Mouse (Mus musculus): Measurements from ENCODE around the gene Pars2.

Gene Pars2

DNA sequence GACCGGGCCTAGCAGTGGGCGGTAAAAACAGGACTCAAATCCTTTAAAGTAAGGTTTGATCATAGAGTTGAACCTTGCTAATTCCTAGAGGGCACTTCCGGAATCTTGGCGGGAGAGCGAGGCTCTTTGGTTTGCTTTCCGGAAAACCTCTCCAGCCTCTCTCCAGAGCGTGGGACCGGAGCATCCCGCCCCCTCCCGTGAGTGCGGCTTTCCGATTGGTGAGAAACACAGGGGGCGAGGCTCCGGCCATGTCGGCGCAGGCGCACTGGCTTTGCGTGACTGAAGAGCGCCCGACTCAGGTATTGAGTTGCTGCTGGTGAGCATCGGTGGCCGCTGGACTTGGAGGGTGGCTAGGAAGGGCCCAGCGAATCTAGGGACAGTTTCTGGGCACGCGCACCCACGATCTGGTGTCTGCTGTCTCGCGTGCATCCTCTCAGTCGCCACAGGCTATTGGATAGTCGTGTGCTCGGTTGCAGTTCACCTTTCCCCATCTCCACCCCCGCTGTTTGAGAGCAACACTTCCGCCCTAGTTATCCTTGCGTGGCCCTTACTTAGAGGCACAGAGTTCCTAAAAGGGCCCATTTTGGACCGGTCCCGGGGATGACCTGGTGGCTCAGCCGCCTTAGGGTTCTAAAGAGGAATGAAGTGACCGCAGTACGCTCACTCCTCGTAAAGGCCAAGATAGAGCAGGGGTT is at the start of gene Pars2:
Pars2 (plus strand) TSS at position 237 of the 695 bp plus-strand sequence.
- DNase-seq (ENCODE audit: low read depth, low spot score): peak; percentile 99

DNA sequence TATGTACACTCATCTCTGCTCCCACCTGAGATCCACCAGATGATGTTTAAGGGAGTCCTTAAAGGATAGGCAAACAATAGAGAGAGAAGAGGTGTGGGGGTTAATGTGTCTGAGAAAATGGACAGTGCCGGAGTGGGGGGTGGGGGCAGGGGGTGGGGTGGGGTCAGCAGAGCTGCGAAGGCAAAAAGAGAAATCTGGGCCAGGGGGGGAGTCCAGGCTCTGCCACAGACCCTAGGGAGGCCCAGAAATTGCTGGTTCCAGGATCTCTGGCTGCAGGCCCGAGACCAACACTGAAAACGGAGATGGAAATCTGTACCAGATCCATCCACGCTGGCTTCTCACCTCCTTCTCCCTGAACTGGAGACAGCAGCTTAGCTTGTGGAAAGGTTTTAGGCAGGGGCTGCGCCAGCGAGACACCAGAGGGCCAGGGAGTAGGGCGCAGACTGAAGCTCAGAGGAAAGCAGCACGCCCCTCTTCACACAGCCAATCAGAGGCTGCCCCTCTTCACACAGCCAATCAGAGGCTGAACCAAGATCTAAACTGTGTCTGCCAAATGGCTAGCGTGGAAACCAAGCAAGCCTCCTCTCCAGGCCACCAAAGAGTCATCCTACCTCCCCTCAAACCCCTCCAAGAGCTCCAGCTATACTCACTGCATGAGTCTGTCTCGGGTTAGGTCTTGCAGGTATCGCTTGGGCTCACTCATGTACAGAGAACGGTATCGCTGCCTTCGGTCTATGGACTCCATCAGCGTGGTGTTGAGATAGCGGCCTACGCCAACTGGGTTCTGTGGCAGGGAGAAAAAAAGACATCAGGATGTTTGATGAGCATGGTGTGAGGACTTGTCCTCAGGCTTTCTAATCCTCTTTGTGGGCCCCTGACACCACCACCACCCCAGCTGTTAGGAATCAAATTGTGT is 44.0 kb upstream of the Pars2 start:
- peak; percentile 89 for DNase-seq (ENCODE audit: low read depth, low spot score)

- DNase-seq (ENCODE audit: low read depth, low spot score): no peak
Measured at GRCm38 (mm10) chr4:106607905-106608304, 43.0 kb upstream of the Pars2 start.

GRCm38 (mm10) chr4:106613105-106613504 is 37.8 kb upstream of the Pars2 start:
- no peak for DNase-seq (ENCODE audit: low read depth, low spot score)

- peak; percentile 61 for DNase-seq (ENCODE audit: low read depth, low spot score)
Measured at GRCm38 (mm10) chr4:106613560-106613959, 37.3 kb upstream of the Pars2 start.

DNA sequence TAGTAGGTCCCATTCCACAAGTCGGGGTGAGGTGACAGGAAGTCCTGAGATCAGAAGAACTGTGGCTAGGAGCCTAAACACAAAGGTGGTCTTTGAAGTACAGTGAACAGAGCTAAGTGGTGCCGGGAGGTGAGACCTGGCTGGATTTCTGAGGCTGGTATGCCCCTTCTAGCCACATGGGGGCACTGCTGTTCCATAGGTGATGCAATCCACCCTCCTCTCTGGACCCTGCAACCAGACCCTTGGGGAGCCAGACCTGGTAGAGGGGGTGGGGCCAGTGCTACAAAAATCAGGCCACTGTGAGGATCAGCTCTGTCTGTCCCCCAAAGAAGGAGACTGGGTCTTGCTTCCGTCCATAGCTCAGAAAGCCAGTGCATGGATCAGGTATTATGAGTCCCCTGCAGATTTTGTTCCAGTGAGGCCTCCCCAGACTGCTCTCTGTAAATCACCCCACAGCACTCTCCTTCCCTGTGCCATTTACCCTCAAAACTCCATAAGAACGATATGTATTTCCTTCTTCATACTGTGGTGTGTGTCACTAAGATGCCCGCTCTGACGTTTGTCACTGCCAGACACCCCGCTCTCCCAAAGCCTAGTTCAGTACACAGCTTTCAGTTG is 36.6 kb upstream of the Pars2 start:
- DNase-seq (ENCODE audit: low read depth, low spot score): peak; percentile 85

DNA sequence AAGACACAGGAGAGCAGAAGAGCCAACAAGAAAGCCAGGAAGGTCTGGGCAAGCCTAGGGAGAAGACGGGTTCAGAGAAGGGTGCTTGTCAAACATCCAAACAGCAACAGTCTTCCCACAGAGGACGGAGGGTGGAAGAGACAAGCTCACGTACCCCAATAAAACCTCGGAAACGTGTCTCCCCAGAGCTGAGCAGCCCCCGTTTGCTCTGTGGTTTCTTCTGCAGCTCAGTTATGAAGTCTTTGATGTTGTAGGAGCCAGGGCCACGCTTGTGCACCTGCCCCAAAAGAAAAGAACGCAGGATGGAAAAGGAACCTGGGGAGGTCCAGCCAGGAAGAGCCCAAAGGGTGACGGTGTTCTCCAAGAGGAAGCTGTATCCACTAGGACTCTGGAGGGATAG is 36.0 kb upstream of the Pars2 start:
- no peak for DNase-seq (ENCODE audit: low read depth, low spot score)

GRCm38 (mm10) chr4:106615637-106616036 is 35.2 kb upstream of the Pars2 start:
- DNase-seq (ENCODE audit: low read depth, low spot score): peak; percentile 88

- peak; percentile 77 for DNase-seq (ENCODE audit: low read depth, low spot score)
Measured at GRCm38 (mm10) chr4:106617056-106617455, 33.8 kb upstream of the Pars2 start, which contains the start of gene Lexm. Gene Lexm (minus strand): TSS chr4:106617241.

- no peak for DNase-seq (ENCODE audit: low read depth, low spot score)
Measured at GRCm38 (mm10) chr4:106618898-106619297, 32.0 kb upstream of the Pars2 start.

GRCm38 (mm10) chr4:106621428-106621827 is 29.4 kb upstream of the Pars2 start:
- DNase-seq (ENCODE audit: low read depth, low spot score): no peak

DNA sequence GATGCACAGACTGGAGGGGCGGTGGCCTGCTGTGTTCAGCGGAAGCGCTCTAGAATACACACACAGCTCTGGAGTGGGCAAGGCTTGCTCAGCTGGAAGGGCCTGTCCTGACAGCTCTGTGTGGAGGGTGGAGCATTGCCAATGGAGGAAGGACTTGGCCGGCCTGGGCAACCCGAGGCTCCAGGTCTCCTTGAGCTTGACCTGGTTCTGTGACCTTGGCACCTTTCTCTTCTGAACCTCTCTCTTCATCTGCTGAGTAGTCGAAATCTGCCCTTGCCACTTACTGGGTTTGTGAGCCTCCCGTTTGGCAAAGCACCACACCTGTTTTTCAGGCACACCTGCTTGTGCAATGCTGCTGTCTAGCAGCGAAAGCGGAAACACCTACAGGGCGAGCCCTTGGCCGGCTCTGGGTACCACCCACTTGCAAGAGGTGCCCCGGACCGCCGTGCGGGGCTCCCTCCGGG is 28.8 kb upstream of the Pars2 start, which contains the start of gene Ttc22:
Ttc22 (plus strand) TSS at position 403 of the 464 bp plus-strand sequence.
- DNase-seq (ENCODE audit: low read depth, low spot score): peak; percentile 22

DNA sequence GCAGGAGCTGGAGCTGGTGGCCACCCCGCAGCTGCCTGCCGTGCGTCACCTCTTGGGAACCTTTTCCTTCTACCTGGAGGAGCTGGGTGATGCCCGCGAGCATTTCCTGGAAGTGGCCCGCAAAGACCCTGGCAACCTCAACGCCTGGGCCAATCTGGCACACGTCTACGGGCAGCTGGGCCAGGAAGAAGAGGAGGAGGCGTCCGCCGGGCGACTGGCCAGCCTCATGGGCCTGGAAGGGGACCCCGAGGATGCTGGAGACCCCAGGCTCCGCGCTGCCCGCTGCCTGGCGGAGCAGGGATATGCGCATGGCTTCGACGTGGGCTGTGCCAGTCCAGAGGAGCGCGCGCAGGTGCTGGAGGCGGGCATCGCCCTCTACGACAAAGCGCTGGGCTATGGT is 28.2 kb upstream of the Pars2 start:
- DNase-seq (ENCODE audit: low read depth, low spot score): no peak

DNA sequence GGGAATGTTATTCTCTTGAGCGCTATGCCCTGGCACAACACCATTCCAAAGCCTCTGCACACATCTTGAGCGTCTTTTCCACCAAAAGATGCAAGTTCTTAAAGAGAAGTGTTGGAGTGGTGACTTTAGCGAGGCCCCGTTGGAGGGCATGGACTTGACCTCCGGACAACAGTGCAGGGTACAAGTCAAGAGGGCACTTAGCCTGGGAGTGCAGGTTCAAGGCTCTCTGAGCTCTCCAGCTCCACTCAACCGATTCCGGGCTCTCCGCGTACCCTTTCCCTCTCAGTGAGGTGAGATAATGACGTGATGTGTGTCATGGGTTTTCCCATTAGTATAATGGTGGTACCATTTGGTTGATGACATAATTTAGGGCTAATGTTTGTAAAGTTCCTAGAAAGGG is 26.6 kb upstream of the Pars2 start:
- DNase-seq (ENCODE audit: low read depth, low spot score): no peak

DNA sequence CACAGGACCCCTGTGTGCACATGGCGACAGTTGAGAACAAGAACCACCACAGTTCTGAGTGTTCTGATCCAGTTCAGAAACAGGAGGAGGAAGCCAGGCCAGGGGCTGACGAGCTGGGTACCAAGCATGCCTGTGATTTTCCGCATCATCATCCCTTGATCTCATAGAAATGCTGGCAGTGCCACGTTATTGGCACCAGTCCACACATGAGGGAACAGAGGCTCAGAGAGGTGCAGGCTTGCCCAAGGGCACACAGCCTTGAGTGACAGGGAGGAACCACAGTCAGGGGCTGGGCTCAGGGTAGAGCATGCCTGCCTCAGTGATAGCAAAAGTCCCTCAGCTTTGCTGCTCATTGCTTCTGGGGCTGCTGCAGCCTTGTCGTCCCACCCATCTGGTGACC is 23.1 kb upstream of the Pars2 start:
- no peak for DNase-seq (ENCODE audit: low read depth, low spot score)

DNA sequence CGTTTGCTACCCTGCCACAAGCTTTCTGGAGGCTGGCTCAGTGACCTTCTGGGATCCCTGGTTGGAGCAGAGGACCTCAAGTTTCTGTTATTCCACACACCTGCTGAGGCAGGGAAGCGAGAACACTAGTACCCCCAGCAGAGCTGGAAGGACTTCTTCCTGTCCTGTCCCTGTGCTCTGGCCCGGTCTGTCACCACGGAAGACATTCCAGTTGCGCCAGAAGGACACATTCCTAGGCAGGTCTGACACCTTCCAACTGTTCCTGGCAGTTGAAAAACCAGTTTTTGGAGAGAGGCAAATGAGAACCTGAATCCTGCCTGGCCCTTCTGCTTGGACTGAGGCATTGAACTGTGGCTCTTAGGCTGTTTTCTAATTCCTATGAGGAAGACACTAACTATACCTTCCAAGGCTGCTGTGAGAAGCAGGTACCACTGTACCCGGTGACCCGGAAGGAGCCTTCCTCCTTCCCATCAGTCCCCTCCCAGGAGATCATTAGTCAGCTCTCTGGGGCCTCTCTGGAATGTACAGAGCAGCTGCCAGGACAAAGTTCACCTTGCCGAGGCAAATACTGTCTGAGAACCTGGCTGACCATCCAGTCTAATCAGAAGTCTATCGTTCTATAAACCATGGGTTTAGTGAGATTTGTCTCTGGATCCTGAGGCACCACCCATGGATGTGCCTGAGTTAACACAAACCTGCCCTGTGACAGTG is 22.1 kb upstream of the Pars2 start:
- DNase-seq (ENCODE audit: low read depth, low spot score): peak; percentile 27

DNA sequence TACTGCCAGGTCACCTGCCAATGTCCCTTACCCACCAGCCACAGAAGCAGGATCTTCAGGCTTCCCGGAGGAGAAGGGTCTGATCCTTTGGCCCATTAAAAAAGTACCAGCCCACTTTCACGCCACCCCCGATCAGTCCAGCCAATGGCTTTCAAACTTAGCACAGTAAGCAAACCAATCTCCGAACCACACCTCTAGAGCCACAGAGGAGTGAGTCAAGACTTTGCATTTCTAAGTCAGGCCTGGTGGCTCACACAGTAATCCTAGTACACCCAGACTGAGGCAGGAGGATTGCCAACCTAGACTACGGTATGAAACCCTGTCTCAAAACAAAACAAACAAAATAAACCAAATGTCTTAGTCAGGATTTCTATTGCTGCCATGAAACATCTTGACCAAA is 21.5 kb upstream of the Pars2 start:
- DNase-seq (ENCODE audit: low read depth, low spot score): peak; percentile 32

- peak; percentile 64 for DNase-seq (ENCODE audit: low read depth, low spot score)
Measured at GRCm38 (mm10) chr4:106630333-106631220, 20.3 kb upstream of the Pars2 start.

- no peak for DNase-seq (ENCODE audit: low read depth, low spot score)
Measured at GRCm38 (mm10) chr4:106632313-106632712, 18.6 kb upstream of the Pars2 start.

Measured in R1 (cell line).